ENCODE assay signal across 12 mouse cellular contexts in the genomic region with DNA sequence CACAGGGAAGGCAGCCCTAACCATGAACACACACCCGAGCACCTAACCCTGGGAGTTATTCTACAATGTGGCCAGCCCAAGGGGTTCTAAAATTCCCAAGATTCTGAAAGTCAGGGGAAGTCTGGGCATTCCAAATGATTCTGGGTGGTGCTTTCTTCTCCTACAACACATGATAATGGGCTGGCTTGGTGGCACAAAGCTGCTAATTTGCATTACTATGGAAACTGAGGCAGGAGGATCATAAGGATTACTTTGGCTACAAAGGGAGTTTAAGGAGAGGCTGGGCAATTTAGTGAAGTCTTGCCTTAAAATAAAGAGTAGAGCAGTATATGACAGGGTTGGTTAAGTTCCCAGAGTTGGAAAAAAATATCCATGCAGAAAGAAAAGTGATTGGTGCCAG. TPM values are rescaled to one million over a fixed set of nuclear protein-coding genes. Genes with fewer than 3 reads are reported as not detected.
"Had no signal": no experiment of that assay in that cellular context is flagged by ENCODE, and none has a peak within 500 bp of the region (broad histone marks: within the 10 kb centered on the region; RNA-seq: fewer than 3 reads in every experiment).

No protein-coding gene starts in this region.

- DNase-seq: liver, postnatal 0 days; lung, adult 2 months; lung, postnatal 14 days; lung, postnatal 36 days; right cerebral cortex, postnatal 14 days; right cerebral cortex, postnatal 4 days; spleen, adult 18-20 months; thymus, adult 18-20 months; thymus, postnatal 14 days; thymus, postnatal 36 days had no signal

RNA-seq across cellular contexts. Expression of a gene that starts 42.7 kb away (rescaled TPM):
- total RNA-seq: megakaryocyte progenitor cell, adult 5-6 weeks; midbrain, postnatal 0 days had no signal
